Mouse (Mus musculus) spleen, postnatal 10 days (tissue): Measurements from ENCODE around the gene Hps6.
"Not testable (repeated sequence)": the region's sequence is repeated elsewhere in the genome, so short reads cannot be mapped to it uniquely, and the experiment has no call there.

Experiments used
- DNase-seq, 2 experiments: peaks; one replicate each; pipeline ENCODE4 v3.0.0; 2021 to 2022; ENCODE audit warnings: low spot score in 2 of 2

The Hps6 gene

DNA sequence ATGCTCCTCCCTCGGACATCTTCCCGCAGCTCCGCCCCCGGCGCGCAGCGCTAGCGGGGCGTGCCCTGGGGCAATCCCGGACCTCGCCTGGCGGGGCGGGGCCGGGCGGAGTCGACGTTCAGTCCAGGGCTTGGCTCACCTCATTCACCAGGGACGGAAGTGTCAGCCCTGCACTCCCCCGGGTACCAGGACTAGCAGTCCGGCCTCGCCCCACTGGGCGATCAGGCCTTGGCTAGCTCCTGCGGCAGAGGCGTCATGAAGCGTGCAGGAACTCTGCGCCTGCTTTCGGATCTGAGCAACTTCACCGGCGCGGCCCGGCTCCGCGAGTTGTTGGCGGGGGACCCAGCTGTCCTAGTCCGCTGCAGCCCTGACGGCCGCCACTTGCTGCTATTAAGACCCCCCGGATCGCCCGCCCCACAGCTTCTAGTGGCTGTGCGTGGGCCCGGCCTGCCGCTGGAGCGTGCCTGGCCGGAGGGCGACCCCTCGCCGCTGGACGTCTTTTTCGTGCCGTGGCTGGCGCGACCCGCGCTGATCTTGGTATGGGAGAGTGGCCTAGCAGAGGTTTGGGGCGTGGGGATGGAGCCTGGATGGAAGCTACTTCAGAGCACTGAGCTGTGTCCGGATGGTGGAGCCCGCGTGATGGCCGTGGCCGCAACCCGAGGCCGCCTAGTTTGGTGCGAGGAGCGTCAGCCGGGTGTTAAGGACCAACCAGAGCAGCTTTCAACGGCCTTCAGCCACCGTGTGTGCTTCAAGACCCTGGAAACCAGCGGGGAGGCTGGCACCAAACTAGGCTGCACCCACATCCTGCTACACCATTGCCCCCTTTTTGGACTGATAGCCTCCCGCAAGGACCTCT is at the start of gene Hps6:
Hps6 (plus strand) TSS at position 138 of the 856 bp plus-strand sequence.
- peak; percentile 73 to 88 for DNase-seq

DNA sequence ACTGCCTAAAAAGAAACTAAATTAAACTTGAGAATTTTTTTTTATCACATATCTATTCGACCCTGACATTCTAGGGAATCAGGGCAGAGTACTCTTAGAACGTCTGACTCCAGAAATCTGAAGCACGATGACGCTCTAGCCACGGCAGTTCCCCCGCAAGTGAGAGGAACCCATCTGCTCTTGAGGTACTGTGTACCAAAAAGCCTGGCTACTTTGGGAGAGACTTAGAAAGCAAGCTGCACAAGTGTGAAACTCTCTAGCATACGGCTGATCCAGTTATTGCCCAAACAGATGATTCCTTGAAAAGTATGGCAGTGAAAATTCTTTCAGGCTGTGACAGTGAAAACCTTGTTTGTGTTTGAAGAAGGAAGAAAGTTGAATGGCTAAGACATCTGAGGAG is 46.6 kb upstream of the Hps6 start:
- DNase-seq = no peak

DNA sequence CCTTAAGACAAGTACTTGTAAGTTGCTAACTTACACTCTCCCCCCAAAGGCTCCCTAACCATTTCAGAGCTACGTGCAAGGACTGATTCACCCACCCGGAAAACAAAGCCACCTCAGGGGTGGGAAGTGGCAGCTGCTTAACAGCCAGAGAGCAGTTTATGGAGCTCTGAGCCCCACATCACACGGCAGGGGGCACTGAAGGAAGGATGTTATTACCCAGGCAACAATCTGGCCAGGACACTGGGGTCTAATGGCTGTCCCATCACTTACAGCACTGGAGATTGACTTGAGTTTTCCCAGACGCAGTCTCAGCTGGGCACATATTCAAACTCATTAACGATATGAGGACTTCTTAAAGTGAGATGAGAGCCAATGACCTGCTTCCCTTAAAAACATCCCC is 42.5 kb upstream of the Hps6 start:
- DNase-seq = no peak

DNA sequence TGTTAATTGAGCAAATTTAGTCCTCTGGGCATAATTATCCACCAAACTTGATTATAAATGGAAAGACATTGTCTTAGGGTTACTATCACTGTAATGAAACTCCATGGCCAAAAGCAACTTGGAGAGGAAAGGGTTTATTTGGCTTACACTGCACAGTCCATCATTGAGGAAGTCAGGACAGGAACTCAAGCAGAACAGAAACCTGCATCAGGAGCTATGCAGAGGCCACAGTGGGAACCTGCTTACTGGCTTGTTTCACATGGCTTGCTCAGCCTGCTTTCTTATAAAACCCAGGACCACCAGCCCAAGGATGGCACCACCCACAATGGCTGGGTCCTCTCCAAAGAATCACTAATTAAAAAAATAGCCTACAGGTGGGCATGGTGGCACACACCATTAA is 18.9 kb upstream of the Hps6 start:
- no peak for DNase-seq

DNA sequence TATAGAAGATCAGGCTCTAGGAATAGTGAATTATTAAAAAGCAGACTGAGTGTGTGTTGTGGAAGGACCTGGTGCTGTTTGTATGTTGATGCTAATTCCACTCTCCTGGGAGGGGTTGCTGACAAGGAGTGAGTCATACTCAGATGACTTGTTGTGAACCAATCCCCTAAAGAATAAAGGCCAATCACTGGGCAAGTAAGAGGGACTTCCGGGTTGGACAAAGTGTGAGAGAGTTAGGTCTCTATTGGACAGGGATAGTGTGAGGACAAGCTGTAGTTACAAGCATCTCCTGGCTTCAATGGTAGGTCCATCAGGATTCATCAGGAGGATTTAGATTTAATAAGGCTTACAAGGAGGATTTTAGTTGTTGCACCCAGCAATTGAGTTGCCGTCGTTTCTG is 15.1 kb upstream of the Hps6 start:
- no peak for DNase-seq

DNA sequence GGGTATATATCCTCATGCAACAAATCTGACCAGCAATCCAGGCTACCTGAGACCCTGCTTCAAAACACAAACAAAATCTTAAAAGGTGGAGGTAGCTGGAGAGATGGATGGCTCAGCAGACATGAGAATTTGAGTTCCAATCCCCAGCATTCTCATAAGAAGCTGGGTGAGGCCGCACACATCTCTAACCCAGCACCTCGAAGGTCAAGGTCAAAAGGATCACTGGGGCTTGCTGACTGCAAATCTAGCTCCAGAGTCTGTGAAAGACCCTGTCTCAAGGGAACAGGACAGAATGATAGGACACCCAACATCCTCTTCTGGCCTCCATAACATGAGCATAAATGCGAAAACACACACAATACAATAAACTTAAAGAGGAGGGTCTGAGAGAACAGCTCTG is 12.1 kb upstream of the Hps6 start:
- DNase-seq = no peak

DNA sequence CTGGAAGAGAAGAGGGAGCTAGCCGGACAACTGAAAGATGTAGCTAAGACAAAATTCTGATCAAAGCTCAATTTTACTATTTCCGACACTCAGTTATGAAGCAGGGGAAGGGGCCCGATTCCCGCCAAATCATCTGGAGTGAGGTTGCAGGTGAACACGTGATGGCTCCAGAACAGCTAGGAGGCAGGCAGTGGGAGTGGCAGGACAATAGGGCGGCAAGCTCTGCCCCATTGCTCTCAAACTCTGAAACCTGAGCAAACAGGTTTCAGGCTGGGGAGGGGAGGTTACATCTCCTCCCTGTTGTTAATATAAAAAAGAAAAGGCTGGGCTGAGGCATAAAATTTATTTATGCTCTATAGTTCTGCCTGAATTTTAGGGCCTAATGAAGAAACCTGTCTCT is 9.9 kb upstream of the Hps6 start:
- DNase-seq = not testable (repeated sequence)

DNA sequence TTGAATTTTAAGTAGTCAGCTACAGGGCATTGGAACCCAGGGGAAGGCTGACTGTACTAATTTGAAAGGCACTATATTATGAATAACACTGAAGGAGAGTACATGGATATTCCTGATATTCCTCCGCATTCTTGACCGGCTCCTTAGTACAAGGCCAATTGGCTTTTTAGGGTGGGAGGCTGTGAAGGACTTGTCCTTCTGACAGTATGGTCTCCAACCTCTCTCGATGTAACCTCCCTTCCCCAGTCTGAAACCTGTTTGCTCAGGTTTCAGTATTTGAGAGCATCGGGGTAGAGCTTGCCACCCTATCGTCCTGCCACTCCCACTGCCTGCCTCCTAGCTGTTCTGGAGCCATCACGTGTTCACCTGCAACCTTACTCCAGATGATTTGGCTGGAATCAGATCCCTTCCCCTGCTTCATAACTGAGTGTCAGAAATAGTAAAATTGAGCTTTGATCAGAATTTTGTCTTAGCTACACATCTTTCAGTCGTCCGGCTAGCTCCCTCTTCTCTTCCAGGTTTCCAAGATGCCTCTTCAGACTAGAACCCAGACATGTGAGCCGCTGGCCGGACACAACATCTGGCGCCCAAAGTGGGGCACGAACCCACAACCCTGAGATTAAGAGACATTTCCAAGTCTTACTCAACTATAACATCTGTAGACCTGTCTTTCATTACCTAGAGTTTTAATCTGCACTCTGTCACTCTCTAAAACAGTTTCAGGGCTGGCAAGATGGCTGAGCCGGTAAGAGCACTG is 9.1 kb upstream of the Hps6 start:
- no peak for DNase-seq

DNA sequence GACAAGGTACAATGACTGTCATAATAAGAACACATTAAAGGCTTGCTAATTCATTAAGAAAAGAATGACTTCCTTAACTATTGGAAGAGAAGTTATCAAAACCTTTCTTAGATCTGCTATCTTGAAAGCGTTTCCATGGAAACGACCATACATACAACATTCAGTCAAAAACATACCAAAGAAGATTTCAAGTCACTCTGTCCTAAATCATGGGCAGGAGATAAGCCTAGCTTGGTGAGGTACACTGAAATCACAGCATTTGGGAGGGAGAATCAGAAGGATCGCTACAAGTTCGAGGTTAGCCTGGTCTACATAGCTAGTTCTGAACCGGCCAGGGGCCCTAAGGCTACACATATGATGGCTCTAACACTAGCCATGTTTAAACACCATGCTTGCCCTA is 5.9 kb upstream of the Hps6 start:
- DNase-seq = no peak

DNA sequence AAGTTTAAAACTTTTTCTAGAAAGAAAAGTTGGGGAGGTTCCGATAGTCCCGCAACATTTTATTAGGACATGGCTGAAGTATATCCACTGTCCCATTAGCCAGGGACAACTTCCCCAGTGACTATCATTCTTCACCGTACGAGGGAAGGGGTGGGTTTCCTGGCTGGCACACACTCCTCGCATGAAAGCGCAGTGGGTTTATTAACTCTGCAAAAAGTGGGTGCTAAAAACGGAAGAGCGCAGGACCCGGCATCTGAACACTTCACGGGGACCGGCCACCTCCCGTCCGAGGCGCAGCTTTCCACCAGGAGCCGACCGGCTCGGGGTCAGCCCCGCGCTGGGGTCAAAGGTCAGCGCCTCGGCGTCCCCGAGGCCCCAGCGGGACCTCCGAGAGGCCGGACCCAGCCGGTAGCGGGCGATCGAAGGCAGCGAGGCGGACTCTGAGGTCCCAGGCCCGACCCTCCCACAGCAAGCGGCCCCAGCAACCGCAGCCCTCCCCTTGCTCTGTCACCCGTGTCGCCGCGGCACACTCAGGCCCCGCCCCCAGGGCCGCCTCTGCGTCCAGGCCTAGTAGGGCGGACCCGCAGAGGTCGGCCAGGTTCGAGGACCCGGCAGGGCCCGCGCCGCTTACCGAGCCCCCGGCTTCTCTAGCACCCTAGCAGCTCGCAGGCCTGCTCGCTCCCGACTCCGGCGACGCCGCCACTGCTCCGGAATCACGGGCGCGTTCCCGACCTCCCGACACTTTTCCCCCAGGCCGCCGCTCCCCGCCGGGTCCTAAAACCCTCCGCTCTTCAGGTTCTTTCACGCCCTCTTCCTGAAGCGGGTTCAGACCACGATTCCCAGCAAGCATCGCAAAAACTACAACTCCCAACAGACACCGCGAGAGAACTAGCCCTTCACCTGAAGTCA is 5.3 kb upstream of the Hps6 start, which contains the start of gene Armh3:
Armh3 (minus strand) TSS at position 704 of the 909 bp plus-strand sequence.
- DNase-seq = peak; percentile 88 to 93

DNA sequence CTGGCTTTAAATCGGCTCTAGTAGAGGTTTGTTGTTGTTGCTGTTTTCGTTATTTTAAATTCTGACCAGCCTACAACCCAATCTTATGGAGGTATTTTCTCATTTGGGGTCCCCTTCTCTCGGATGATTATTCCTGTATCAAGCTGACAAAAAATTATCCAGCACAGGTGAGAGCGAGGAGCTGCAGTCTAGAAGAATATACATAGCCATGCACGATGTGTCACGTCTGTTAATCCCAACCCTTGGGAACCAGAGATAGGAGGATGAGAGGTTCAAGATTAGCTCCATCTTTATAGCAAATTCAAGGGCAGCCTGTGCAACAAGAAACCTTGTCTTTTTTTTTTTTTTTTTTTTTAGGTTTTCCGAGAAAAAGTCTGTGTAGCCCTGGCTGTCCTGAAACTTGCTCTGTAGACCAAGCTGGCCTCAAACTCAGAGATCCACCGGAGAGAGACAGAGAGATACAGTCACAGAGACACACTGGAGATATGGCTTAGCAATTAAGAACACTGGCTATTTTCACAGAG is 4.6 kb upstream of the Hps6 start:
- DNase-seq = no peak

DNA sequence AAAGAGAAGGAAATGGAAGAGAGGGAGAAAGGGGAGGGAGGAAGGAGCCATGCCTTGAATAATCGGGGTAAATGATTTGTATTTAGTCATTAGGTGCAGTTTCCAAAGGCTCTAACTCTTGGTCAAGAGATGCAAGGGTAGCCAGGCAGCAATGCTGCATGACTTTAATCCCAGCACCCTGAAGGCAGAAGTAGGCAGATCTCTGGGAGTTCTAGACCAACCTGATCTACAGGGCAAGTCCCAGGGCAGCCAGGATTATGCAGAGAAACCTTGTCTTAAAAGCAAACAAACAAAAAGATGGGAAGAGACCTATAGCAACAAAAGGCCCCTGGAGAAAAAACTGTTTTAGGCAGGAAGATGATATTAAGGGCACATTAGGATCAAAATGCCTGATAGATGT is 3.9 kb upstream of the Hps6 start:
- no peak for DNase-seq

DNA sequence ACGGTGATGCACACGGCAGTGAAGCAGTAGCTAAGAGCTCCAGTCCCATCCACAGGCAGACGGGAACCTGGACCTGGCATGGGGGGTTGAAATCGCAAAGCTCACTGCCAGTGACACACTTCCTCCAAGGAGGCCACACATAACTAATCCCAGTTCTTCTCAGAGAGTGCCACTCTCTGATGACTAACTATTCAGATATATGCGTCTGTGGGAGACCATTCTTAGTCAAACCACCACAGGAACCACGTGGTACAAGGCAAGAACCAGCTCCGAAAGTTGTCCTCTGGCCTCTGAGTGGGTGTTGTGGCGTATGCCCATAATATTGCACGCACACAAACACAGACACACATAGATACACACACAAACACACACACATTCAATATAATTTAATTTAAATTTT is 1.0 kb upstream of the Hps6 start:
- no peak for DNase-seq

DNA sequence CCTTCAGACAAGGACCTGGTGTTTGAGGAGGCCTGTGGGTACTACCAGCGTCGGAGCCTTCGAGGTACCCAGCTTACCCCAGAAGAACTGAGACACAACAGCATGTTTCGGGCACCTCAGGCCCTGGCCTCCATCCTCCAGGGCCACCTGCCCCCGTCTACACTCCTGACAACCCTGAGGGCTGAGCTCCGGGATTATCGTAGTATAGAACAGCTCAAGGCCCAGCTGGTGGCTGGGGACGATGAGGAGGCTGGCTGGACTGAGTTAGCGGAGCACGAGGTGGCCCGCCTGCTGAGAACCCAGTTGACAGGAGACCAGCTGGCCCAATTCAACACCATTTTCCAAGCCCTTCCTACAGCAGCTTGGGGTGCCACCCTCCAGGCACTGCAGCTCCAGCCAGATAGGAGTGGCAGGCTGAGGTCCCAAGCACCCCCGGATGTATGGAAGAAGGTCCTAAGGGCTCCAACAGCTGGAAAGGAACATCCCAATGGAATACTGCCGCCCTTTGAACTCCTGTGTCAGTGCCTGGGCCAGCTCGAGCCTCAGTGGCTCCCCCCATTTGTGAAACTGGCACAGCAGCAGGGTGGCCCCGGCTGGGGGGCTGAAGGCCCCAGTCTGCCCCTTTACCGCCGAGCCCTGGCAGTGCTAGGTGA is 1.6 kb downstream of the Hps6 start:
- no peak for DNase-seq

DNA sequence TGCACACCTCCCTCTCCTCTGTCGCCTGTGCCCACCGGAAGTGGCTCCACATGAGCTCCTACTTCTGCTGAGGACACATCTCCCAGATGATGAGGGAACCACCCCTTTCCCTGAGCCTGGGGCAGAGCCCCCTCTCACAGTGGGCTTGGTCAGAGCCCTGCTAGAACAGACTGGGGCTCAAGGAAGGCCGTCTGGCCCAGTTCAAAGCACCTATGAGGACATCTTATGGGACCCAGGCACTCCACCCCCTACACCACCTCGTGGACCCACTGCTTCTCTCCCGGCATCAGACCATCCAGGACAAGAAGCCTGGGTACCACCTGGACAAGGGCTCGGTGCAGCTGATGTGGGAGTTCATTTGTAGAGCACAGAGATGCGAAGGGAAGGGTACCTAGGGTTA is 2.4 kb downstream of the Hps6 start:
- DNase-seq = no peak

DNA sequence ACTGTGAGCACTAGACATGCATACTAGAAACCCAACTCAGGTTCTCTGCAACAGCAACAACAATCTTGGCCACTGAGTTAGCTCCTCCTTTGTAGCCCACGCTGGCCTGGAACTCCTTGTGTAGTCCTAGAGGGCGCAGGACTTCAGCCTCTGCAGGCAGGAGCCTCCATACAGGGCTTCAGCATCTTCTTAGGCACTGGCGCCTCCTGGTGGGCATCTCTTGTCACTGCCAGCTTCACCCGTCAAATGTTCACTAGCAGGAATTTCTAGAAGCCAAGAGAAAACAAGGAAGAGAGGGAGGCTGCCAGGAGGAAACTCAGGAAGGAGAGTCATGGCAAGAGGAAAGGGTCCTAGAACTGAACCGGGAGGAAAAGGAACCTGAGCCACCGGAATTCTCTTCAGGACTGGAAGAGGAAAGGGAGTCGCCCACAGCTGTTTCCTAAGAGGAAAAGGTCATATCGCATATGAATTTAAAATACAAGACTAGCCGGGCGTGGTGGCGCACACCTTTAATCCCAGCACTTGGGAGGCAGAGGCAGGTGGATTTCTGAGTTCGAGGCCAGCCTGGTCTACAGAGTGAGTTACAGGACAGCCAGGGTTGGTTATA is 11.4 kb downstream of the Hps6 start:
- peak; percentile 79 to 91 for DNase-seq

DNA sequence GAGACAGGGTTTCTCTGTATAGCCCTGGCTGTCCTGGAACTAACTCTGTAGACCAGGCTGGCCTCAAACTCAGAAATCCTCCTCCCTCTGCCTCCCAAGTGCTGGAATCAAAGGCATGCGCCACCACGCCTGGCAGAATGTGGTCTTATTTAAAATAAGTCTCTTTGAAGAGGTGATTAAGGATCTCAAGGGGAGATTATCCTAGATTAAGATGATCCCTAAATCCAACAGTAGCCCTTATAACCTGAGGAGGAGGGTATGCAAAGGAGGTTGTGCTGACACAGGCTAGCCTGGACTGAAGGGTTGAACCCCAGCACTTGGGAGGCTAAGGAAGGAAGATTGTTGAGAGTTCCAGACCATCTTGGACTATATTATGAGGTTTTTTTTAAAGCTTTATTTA is 12.7 kb downstream of the Hps6 start:
- DNase-seq = no peak

DNA sequence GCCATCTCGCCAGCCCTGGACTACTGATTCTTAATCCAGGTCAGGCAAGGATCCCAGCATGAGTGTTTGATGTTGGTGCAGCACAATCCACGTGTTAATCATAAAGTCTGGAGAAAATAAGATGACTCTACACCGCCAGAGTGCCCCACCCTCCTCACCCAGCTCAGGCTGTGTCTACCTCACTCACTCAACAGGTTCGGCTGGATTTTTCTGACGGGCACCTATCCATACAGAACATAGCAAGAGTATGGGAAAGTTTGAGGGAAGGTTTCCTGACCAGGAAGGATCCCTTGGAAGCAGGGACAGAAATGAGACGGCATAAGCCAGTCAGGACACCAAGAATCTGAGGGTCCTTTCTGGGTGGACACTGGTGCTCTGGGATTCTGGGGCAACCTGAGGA is 21.7 kb downstream of the Hps6 start:
- no peak for DNase-seq

DNA sequence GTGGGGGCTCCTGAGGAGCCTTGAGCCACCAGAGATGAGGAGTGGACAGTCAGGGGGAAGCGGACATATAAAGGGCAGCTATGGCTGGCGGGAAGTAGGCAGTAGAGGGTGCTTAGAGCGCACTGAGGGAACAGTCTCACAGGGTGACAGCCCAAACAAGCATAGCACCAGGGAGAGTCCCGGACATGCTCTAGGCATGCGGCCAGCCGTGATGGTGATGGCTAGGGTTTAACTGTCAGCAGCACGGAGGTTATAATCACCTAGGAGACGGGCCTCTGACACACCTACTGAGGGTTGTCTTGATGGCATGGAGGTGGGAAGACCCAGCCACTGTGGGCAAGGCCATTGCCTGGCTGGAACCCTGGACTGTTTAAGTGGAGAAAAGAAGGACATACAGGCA is 23.3 kb downstream of the Hps6 start:
- DNase-seq = no peak

DNA sequence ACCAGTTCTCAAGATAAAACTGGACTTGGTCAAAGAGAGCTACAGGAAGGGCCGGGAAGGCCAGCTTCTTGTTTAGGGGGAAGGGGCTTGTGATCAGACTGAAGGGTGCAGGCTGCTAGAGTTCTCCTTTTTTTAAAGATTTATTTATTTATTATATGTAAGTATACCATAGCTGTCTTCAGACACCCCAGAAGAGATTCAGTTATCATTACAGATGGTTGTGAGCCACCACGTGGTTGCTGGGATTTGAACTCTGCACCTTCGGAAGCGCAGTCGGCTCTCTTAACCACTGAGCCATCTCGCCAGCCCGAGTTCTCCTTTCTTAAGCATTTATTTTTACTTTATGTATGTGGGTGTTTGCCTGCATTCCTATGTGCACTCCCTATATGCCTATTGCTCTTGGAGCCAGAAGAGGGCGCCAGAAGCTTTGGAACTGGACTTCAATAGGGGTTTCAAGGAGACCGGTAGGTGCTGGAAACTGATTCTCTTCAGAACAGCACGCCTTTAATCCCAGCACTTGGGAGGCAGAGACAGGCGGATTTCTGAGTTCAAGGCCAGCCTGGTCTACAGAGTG is 25.5 kb downstream of the Hps6 start:
- DNase-seq = no peak

DNA sequence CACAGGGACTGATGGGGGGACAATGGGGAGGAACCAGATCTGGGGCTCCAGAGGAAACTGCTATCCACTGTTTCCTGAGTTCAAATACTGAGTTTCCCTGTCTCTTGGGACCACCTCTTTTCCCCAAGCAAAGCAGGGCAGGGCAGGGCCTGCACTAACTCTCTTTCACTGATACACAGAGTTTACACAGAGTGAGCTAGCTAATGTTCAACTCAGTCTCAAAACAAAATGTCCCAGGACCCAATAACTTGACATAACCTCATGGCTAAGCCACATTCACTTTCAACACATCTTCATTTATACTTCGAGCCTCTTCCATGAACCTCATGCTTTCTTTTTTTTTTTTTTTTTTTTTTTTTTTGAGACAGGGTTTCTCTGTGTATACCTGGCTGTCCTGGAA is 26.3 kb downstream of the Hps6 start:
- DNase-seq = no peak
